Mouse (Mus musculus) left cerebral cortex, adult 2 months (tissue): Measurements from ENCODE around the gene Tpcn2. TPM values are rescaled to one million over a fixed set of nuclear protein-coding genes. Genes with fewer than 3 reads are reported as not detected.

Experiments used
- DNase-seq, 2 experiments: peaks; one replicate each; pipeline ENCODE4 v3.0.0; 2021 to 2022; ENCODE audit warnings: low spot score in 2 of 2, mixed read lengths in 1 of 2; ENCODE audit errors: extremely low spot score in 1 of 2
- H3K27ac ChIP-seq: fragments of 200-600 bp; 2 replicates; pipeline ENCODE4 v1.8.1; 2022
- H3K4me3 ChIP-seq: fragments of 200-600 bp; 2 replicates; pipeline ENCODE4 v1.8.1; 2022
- CTCF ChIP-seq: fragments of 200-600 bp; IDR thresholded peaks from 2 replicates; pipeline ENCODE4 v1.8.1; 2022; ENCODE audit warnings: antibody characterized with exemption, mild to moderate bottlenecking, moderate library complexity
- intact Hi-C: fragments of 180-260 bp; cut with DNase I; formaldehyde crosslinking; loops from one replicate; pipeline ENCODE4 v1.15.1; 2025
- total RNA-seq, 2 experiments: library from RNA; stranded (reverse); gene quantifications; 2 replicates each; pipeline ENCODE4 v1.2.3; 2021

Gene Tpcn2
- total RNA-seq, 2 experiments from 2014 or later, result 5.3 to 6.8 TPM

- intact Hi-C loops, result no loop called here
- H3K27ac ChIP-seq, result no peak overlapping the region
- no peak for TF ChIP-seq CTCF
- no peak for DNase-seq
- H3K4me3 ChIP-seq, result no peak overlapping the region
These were observed 25.1 kb upstream of the Tpcn2 start for GRCm38 (mm10) chr7:145308866-145309265.

- no peak overlapping the region for H3K27ac ChIP-seq
- H3K4me3 ChIP-seq, result no peak overlapping the region
- intact Hi-C loops, result no loop called here
- DNase-seq, result peak in 1 of 2 experiments; percentile 14
- TF ChIP-seq CTCF, result no peak
These were observed 24.4 kb upstream of the Tpcn2 start for GRCm38 (mm10) chr7:145308061-145308675.

- no peak for DNase-seq
- no peak overlapping the region for H3K27ac ChIP-seq
- TF ChIP-seq CTCF, result no peak
- H3K4me3 ChIP-seq, result no peak overlapping the region
- intact Hi-C loops, result no loop called here
These were observed 23.8 kb upstream of the Tpcn2 start for GRCm38 (mm10) chr7:145307636-145308035.

GRCm38 (mm10) chr7:145304153-145304552 is 20.3 kb upstream of the Tpcn2 start:
- TF ChIP-seq CTCF, result no peak
- no peak overlapping the region for H3K4me3 ChIP-seq
- no peak overlapping the region for H3K27ac ChIP-seq
- intact Hi-C loops, result no loop called here
- DNase-seq, result no peak

- H3K27ac ChIP-seq, result no peak overlapping the region
- intact Hi-C loops, result no loop called here
These were observed 18.9 kb upstream of the Tpcn2 start for GRCm38 (mm10) chr7:145302488-145303285.

GRCm38 (mm10) chr7:145301341-145302005 is 17.7 kb upstream of the Tpcn2 start:
- intact Hi-C loops, result no loop called here
- Histone ChIP-seq H3K27ac (no peak overlapping the region; the same call in 1 of the 2 replicates), H3K4me3 (no peak overlapping the region)
- no peak for DNase-seq
- no peak for TF ChIP-seq CTCF

More at GRCm38 (mm10) chr7:145302488-145303285, 18.9 kb upstream of the Tpcn2 start:
- no peak overlapping the region for H3K4me3 ChIP-seq
- TF ChIP-seq CTCF, result no peak
- DNase-seq, result no peak

GRCm38 (mm10) chr7:145301008-145301340 is 17.2 kb upstream of the Tpcn2 start:
- no peak overlapping the region for H3K4me3 ChIP-seq
- intact Hi-C loops, result no loop called here
- no peak for TF ChIP-seq CTCF
- H3K27ac ChIP-seq, result peak overlapping the region; percentile 24; the same call in 1 of the 2 replicates
- no peak for DNase-seq

GRCm38 (mm10) chr7:145300321-145301007 is 16.7 kb upstream of the Tpcn2 start, which contains the start of gene Mrgprf:
Gene Mrgprf, plus strand, starts transcription at chr7:145300828.
- intact Hi-C loops, result no loop called here
- Histone ChIP-seq H3K27ac (peak within 1 kb of the TSS; percentile 45), H3K4me3 (no peak within 1 kb of the TSS)
- DNase-seq, result no peak
- peak; percentile 17 for TF ChIP-seq CTCF

GRCm38 (mm10) chr7:145299562-145300320 is 15.9 kb upstream of the Tpcn2 start:
- intact Hi-C loops, result no loop called here
- Histone ChIP-seq H3K27ac (peak overlapping the region; percentile 45), H3K4me3 (no peak overlapping the region)
- TF ChIP-seq CTCF, result no peak
- peak in 1 of 2 experiments; percentile 29 for DNase-seq

GRCm38 (mm10) chr7:145298666-145299490 is 15.1 kb upstream of the Tpcn2 start:
- Histone ChIP-seq H3K27ac (no peak overlapping the region), H3K4me3 (no peak overlapping the region)
- TF ChIP-seq CTCF, result no peak; the same call in 1 of the 2 replicates
- intact Hi-C loops, result no loop called here
- no peak for DNase-seq
